Mouse (Mus musculus): ENCODE measurements at regions not wholly inside any gene's neighbourhood (a gene's known extent, or its start where the extent isn't known, plus 50 kb on each side); places are given as distances from the start of the nearest gene placed in this dataset.

DNA sequence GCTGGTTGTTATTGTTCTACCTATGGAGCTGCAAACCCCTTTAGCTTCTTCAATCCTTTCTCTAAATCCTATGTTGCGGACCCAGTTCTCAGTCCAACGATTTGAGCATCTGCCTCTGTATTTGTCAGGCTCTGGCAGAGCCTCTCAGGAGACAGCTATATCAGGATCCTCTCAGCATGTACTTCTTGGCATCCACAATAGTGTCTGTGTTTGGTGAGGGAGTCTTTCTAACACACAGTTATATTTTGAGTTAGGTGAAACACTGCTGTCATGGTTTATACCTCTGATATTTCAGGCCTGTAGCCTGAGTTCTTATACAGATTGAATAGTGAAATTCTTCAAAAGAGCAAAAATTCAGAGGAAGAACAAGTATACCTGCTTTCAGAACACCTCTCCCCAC lies 1150.0 kb upstream of the Gje1 start:
- TF ChIP-seq CTCF (IDR thresholded peaks at IDR 0.05; ENCODE audit: borderline replicate concordance, insufficient read depth, low read depth, low read length) (no peak), POLR2A (IDR thresholded peaks at IDR 0.05; ENCODE audit: borderline replicate concordance, insufficient read depth, low read length) (no peak)
